Mouse (Mus musculus): ENCODE results near the gene Rln3. TPM values are rescaled to one million over a fixed set of nuclear protein-coding genes. Genes with fewer than 3 reads are reported as not detected.

The Rln3 gene
- polyA plus RNA-seq, 2 experiments from 2014 or later = 44.3 to 60.9 TPM

- ATAC-seq = no peak
Measured at GRCm38 (mm10) chr8:83994030-83994429, 50.8 kb downstream of the Rln3 start.

Other genes starting within 250 kb of the Rln3 start
- gene Adgrl1, start 144.9 kb downstream of the Rln3 start, polyA plus RNA-seq (2017; shearing (Covaris generic)) = 10 to 100 TPM in 1 of 2 experiments, 1 to 10 TPM in 1; 9.3 to 11.0 TPM
- gene Gm10644, start 89.8 kb downstream of the Rln3 start, polyA plus RNA-seq (2017; shearing (Covaris generic)) = under 1 TPM; 0.24 to 0.66 TPM
- gene Asf1b, start 89.5 kb downstream of the Rln3 start, polyA plus RNA-seq (2017; shearing (Covaris generic)) = 10 to 100 TPM; 69.0 to 76.6 TPM
- gene Prkaca, start 72.0 kb downstream of the Rln3 start, polyA plus RNA-seq (2017; shearing (Covaris generic)) = 10 to 100 TPM; 18.9 to 22.0 TPM
- gene Samd1, start 47.3 kb downstream of the Rln3 start, polyA plus RNA-seq (2017; shearing (Covaris generic)) = 1 to 10 TPM; 5.5 to 5.9 TPM
- under 1 TPM in 1 of 2 experiments, not detected in 1; 0.95 TPM for gene 1700067K01Rik, start 43.5 kb downstream of the Rln3 start, polyA plus RNA-seq (2017; shearing (Covaris generic))
- gene 2210011C24Rik, start 32.8 kb downstream of the Rln3 start, polyA plus RNA-seq (2017; shearing (Covaris generic)) = 1 to 10 TPM in 1 of 2 experiments, under 1 TPM in 1; 0.83 to 1.1 TPM
- 1 to 10 TPM; 1.1 to 2.4 TPM for gene Palm3, start 23.5 kb downstream of the Rln3 start, polyA plus RNA-seq (2017; shearing (Covaris generic))
- 100 to 1,000 TPM; 185 to 292 TPM for gene Il27ra, start 2.4 kb downstream of the Rln3 start, polyA plus RNA-seq (2017; shearing (Covaris generic))
- 1 to 10 TPM in 1 of 2 experiments, under 1 TPM in 1; 0.98 to 1.2 TPM for gene Gm10643, start 20.1 kb upstream of the Rln3 start, polyA plus RNA-seq (2017; shearing (Covaris generic))
- 10 to 100 TPM; 11.9 to 12.6 TPM for gene Rfx1, start 21.8 kb upstream of the Rln3 start, polyA plus RNA-seq (2017; shearing (Covaris generic))
- 10 to 100 TPM; 13.9 to 15.9 TPM for gene Dcaf15, start 59.8 kb upstream of the Rln3 start, polyA plus RNA-seq (2017; shearing (Covaris generic))
- 1 to 10 TPM; 8.2 to 9.0 TPM for gene Podnl1, start 81.0 kb upstream of the Rln3 start, polyA plus RNA-seq (2017; shearing (Covaris generic))
- gene Cc2d1a, start 102.9 kb upstream of the Rln3 start, polyA plus RNA-seq (2017; shearing (Covaris generic)) = 10 to 100 TPM; 14.9 to 16.0 TPM
- 1 to 10 TPM in 1 of 2 experiments, under 1 TPM in 1; 0.40 to 1.2 TPM for gene 4930432K21Rik, start 103.0 kb upstream of the Rln3 start, polyA plus RNA-seq (2017; shearing (Covaris generic))
- 1 to 10 TPM in 1 of 2 experiments, not detected in 1; 1.1 TPM for gene Nanos3, start 140.2 kb upstream of the Rln3 start, polyA plus RNA-seq (2017; shearing (Covaris generic))
- 1 to 10 TPM; 3.1 to 5.5 TPM for gene Zswim4, start 192.1 kb upstream of the Rln3 start, polyA plus RNA-seq (2017; shearing (Covaris generic))
- gene D8Ertd738e, start 204.7 kb upstream of the Rln3 start, polyA plus RNA-seq (2017; shearing (Covaris generic)) = 100 to 1,000 TPM; 382 to 385 TPM
- gene Mri1, start 212.3 kb upstream of the Rln3 start, polyA plus RNA-seq (2017; shearing (Covaris generic)) = 10 to 100 TPM; 38.1 to 39.4 TPM
- 10 to 100 TPM; 32.2 to 45.4 TPM for gene Ccdc130, start 225.4 kb upstream of the Rln3 start, polyA plus RNA-seq (2017; shearing (Covaris generic))

Measured in activated CD4-positive, CD25-positive, alpha-beta regulatory T cell, adult 4 months (primary cell).